18 mouse cellular contexts compared by ENCODE assay signal in the genomic region with DNA sequence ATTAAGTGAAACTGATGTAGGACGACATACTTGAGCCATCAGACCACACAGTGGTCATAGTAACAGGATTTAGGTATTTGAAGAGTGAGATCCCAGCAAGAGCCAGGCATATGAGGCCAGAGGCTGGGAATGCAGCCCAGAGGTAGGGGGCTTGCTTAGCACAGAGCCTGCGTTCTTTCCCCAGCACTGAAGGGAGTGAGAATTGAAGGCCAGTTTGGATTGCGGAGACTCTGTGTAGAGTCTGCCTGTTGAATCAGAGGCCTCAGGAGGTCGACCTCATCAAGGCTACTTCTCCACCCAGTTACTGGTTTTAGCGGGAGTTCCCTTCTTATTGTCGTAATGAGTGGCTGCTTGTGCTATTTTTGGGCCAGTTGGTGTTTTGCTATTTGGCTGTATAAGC. TPM values are rescaled to one million over a fixed set of nuclear protein-coding genes. Genes with fewer than 3 reads are reported as not detected.
A peak's percentile ranks its signal among the peaks of the same experiment; 100 is the strongest.
DNase-seq lines count a peak whose midpoint lies in the region; ATAC-seq and TF ChIP-seq lines count a peak whose summit lies in the region.
"Had no signal": no experiment of that assay in that cellular context is flagged by ENCODE, and none has a peak within 500 bp of the region (broad histone marks: within the 10 kb centered on the region; RNA-seq: fewer than 3 reads in every experiment).

No protein-coding gene starts in this region.

- peak; percentile 35 for DNase-seq in heart, embryonic 10.5 days (ENCODE audit: low spot score)
- no peak for DNase-seq in heart, adult 9 months (ENCODE audit: low spot score in 2 of 2)
- DNase-seq in liver = no peak
- no peak for DNase-seq in CH12.LX (ENCODE audit: extremely low read depth)
- DNase-seq in spleen, adult 12 weeks (ENCODE audit: low spot score) = no peak
- DNase-seq in right cerebral cortex, adult 18-20 months = no peak
- DNase-seq: adrenal gland, postnatal 14 days; cerebellum, adult 9-11 months; gastrocnemius, postnatal 36 days; kidney, postnatal 4 days; layer of hippocampus, postnatal 36 days; lung, postnatal 14 days; right cerebral cortex, postnatal 4 days had no signal

- TF ChIP-seq RAD21 in CH12.LX (IDR thresholded peaks at IDR 0.05; ENCODE audit: low read depth, low read length) = no peak

- H3K4me1 ChIP-seq in heart, embryonic 10.5 days = peaks cover 24% of the 10 kb centered on the region
- peaks cover 42% of the 10 kb centered on the region for H3K4me1 ChIP-seq in liver, embryonic 12.5 days
- peaks cover 6 to 31% of the 10 kb centered on the region in 2 experiments; a peak in 3 of 4 replicates for H3K4me1 ChIP-seq in CH12.LX (ENCODE audit: control insufficient read depth in 1 of 2, insufficient read depth in 2 of 2)
- H3K4me1 ChIP-seq in embryonic facial prominence, embryonic 15.5 days = 0 out of 2 replicates have a peak, but pooled peaks cover 6% of the 10 kb centered on the region
- H3K4me1 ChIP-seq: hindbrain, embryonic 13.5 days; midbrain, embryonic 12.5 days had no signal

- TF ChIP-seq EP300 in CH12.LX (IDR thresholded peaks at IDR 0.05; ENCODE audit: low read length) = no peak

- no peaks in the 10 kb centered on the region for H3K9me3 ChIP-seq in heart, embryonic 10.5 days
- H3K9me3 ChIP-seq in liver, embryonic 12.5 days (replicated peaks) = no peaks in the 10 kb centered on the region
- no peaks in the 10 kb centered on the region for H3K9me3 ChIP-seq in CH12.LX (replicated peaks; ENCODE audit: low read length)
- H3K9me3 ChIP-seq in embryonic facial prominence, embryonic 15.5 days (replicated peaks) = no peaks in the 10 kb centered on the region
- H3K9me3 ChIP-seq: hindbrain, embryonic 13.5 days; midbrain, embryonic 12.5 days had no signal

- TF ChIP-seq CTCF in CH12.LX (conservative IDR thresholded peaks at IDR 0.05 in 1 of 2, IDR thresholded peaks at IDR 0.05 in 1 of 2; ENCODE audit: low read depth in 2 of 2, low read length in 2 of 2) = no peak

- no peak overlapping the region for H3K4me3 ChIP-seq in heart, embryonic 10.5 days
- H3K4me3 ChIP-seq in liver, embryonic 12.5 days = no peak overlapping the region
- H3K4me3 ChIP-seq in CH12.LX (replicated peaks in 1 of 3; ENCODE audit: low read depth in 2 of 3, low read length in 2 of 3, poor library complexity in 1 of 3) = no peak overlapping the region
- no peak overlapping the region for H3K4me3 ChIP-seq in embryonic facial prominence, embryonic 15.5 days (replicated peaks)
- H3K4me3 ChIP-seq: hindbrain, embryonic 13.5 days; midbrain, embryonic 12.5 days had no signal

- WGBS in heart, embryonic 10.5 days = 68% methylated on average over 6 of the region's 6 CpGs
- WGBS in liver, embryonic 12.5 days (ENCODE audit: insufficient replicate concordance) = 66% methylated on average over 6 of the region's 6 CpGs
- WGBS in embryonic facial prominence, embryonic 15.5 days = 67% methylated on average over 6 of the region's 6 CpGs

- H3K36me3 ChIP-seq in heart, embryonic 10.5 days = peaks cover 14% of the 10 kb centered on the region
- peaks cover 84% of the 10 kb centered on the region for H3K36me3 ChIP-seq in liver, embryonic 12.5 days
- H3K36me3 ChIP-seq in CH12.LX (replicated peaks in 1 of 2; ENCODE audit: control insufficient read depth in 1 of 2, insufficient read depth in 1 of 2, low read length in 1 of 2) = peaks cover 49 to 80% of the 10 kb centered on the region in 2 experiments
- peaks cover 16% of the 10 kb centered on the region; the same call in 1 of the 2 replicates for H3K36me3 ChIP-seq in embryonic facial prominence, embryonic 15.5 days
- H3K36me3 ChIP-seq: hindbrain, embryonic 13.5 days had no signal

- ATAC-seq in liver, embryonic 12.5 days = no peak
- ATAC-seq in embryonic facial prominence, embryonic 15.5 days (ENCODE audit: insufficient number of reproducible peaks, low FRiP score, low TSS enrichment, low read depth) = no peak; the same call in 1 of the 2 replicates
- ATAC-seq: intestine, postnatal 0 days had no signal

- peaks cover 70% of the 10 kb centered on the region for H3K79me2 ChIP-seq in CH12.LX (replicated peaks; ENCODE audit: control insufficient read depth, extremely low read depth, insufficient read depth, poor library complexity, severe bottlenecking)

- no peak overlapping the region for H3K9ac ChIP-seq in liver, embryonic 12.5 days
- H3K9ac ChIP-seq in CH12.LX (ENCODE audit: insufficient read depth, low read depth) = no peak overlapping the region
- no peak overlapping the region for H3K9ac ChIP-seq in embryonic facial prominence, embryonic 15.5 days
- H3K9ac ChIP-seq: hindbrain, embryonic 13.5 days; midbrain, embryonic 12.5 days had no signal

- no peak overlapping the region for H3K4me2 ChIP-seq in liver, embryonic 12.5 days
- 0 out of 2 replicates have a peak overlapping the region, but pooled peaks have one; percentile 7 for H3K4me2 ChIP-seq in CH12.LX (ENCODE audit: insufficient read depth, low read depth, poor library complexity, severe bottlenecking)
- H3K4me2 ChIP-seq in embryonic facial prominence, embryonic 15.5 days (replicated peaks) = no peak overlapping the region
- H3K4me2 ChIP-seq: hindbrain, embryonic 13.5 days; midbrain, embryonic 12.5 days had no signal

- no peaks in the 10 kb centered on the region for H3K27me3 ChIP-seq in heart, embryonic 10.5 days (ENCODE audit: insufficient read depth, poor library complexity, severe bottlenecking)
- no peaks in the 10 kb centered on the region for H3K27me3 ChIP-seq in liver, embryonic 12.5 days (replicated peaks)
- no peaks in the 10 kb centered on the region for H3K27me3 ChIP-seq in CH12.LX (replicated peaks)
- no peaks in the 10 kb centered on the region for H3K27me3 ChIP-seq in embryonic facial prominence, embryonic 15.5 days
- H3K27me3 ChIP-seq: hindbrain, embryonic 13.5 days; midbrain, embryonic 12.5 days had no signal

- TF ChIP-seq POLR2A in CH12.LX (IDR thresholded peaks at IDR 0.05; ENCODE audit: low read depth, low read length) = no peak

- in situ Hi-C loops in CH12.LX (cut with MboI; ENCODE audit: low pct_ligation_motif_present, low pct_unique_long_range_greater_than_20kb, low sequenced_read_pairs) = no loop called here

- peak overlapping the region; percentile 37; the same call in 1 of the 2 replicates for H3K27ac ChIP-seq in heart, embryonic 10.5 days
- H3K27ac ChIP-seq in liver, embryonic 12.5 days = peak overlapping the region; percentile 36; the same call in 1 of the 2 replicates
- no peak overlapping the region for H3K27ac ChIP-seq in CH12.LX (ENCODE audit: insufficient read depth, low read depth)
- 0 out of 2 replicates have a peak overlapping the region, but pooled peaks have one; percentile 34 for H3K27ac ChIP-seq in embryonic facial prominence, embryonic 15.5 days (replicated peaks)
- H3K27ac ChIP-seq: hindbrain, embryonic 13.5 days; midbrain, embryonic 12.5 days had no signal

- dilution Hi-C loops in CH12.LX (cut with MboI; ENCODE audit: extremely low pct_ligation_motif_present, extremely low pct_unique_long_range_greater_than_20kb, low sequenced_read_pairs) = no loop called here

TF ChIP-seq in CH12.LX, 34 proteins besides CTCF, POLR2A, EP300 and RAD21:
- TF ChIP-seq ZNF384 (IDR thresholded peaks at IDR 0.05; ENCODE audit: low read depth, low read length) = no peak
- TF ChIP-seq SIN3A (IDR thresholded peaks at IDR 0.05; ENCODE audit: low read length) = no peak
- no peak for TF ChIP-seq CHD1 (IDR thresholded peaks at IDR 0.05; ENCODE audit: low read depth, low read length)
- no peak for TF ChIP-seq CHD2 (IDR thresholded peaks at IDR 0.05; ENCODE audit: low read length)
- TF ChIP-seq USF2 (conservative IDR thresholded peaks at IDR 0.05; ENCODE audit: low read depth, low read length) = no peak
- TF ChIP-seq GABPA (IDR thresholded peaks at IDR 0.05; ENCODE audit: insufficient replicate concordance, low read depth, low read length) = no peak
- no peak for TF ChIP-seq NRF1 (IDR thresholded peaks at IDR 0.05; ENCODE audit: low read depth, low read length)
- no peak for TF ChIP-seq E2F4 (IDR thresholded peaks at IDR 0.05; ENCODE audit: insufficient replicate concordance, low read depth, low read length)
- TF ChIP-seq TCF12 (IDR thresholded peaks at IDR 0.05; ENCODE audit: low read depth, low read length) = no peak
- TF ChIP-seq SMC3 (IDR thresholded peaks at IDR 0.05; ENCODE audit: low read depth, low read length) = no peak
- no peak for TF ChIP-seq MEF2A (IDR thresholded peaks at IDR 0.05; ENCODE audit: borderline replicate concordance, low read depth, low read length)
- TF ChIP-seq USF1 (IDR thresholded peaks at IDR 0.05; ENCODE audit: low read depth, low read length) = no peak

RNA-seq across cellular contexts. Expression of a gene that starts 25.9 kb away (rescaled TPM):
- polyA plus RNA-seq in heart, embryonic 10.5 days (2016; fragmentation: Nextera tagmentation; extraction: Ambion mirVana) = 11.0 and 12.0 TPM in 2 replicates
- 9.5 and 9.9 TPM in 2 replicates for polyA plus RNA-seq in liver, embryonic 12.5 days (2016; fragmentation: Nextera tagmentation; extraction: Ambion mirVana)
- total RNA-seq in CH12.LX (2012; rRNA removed) (12.8 and 19.2 TPM in 2 replicates), CH12.LX (2014; rRNA removed) (23.5 TPM in 2 replicates)
- 15.8 and 20.9 TPM in 2 replicates for polyA plus RNA-seq in CH12.LX (2012; ENCODE audit: insufficient read length, low read depth)
- 17.0 and 18.8 TPM in 2 replicates for polyA plus RNA-seq in embryonic facial prominence, embryonic 15.5 days (2015; fragmentation: Nextera tagmentation; extraction: Ambion mirVana)

RNA-seq across cellular contexts. Expression of a gene that starts 35.5 kb away (rescaled TPM):
- 2.2 and 2.9 TPM in 2 replicates for polyA plus RNA-seq in heart, embryonic 10.5 days (2016; fragmentation: Nextera tagmentation; extraction: Ambion mirVana)
- polyA plus RNA-seq in liver, embryonic 12.5 days (2016; fragmentation: Nextera tagmentation; extraction: Ambion mirVana) = 2.2 and 2.3 TPM in 2 replicates
- total RNA-seq in CH12.LX (2012; rRNA removed) (1.4 and 2.7 TPM in 2 replicates), CH12.LX (2014; rRNA removed) (2.8 and 3.1 TPM in 2 replicates)
- polyA plus RNA-seq in CH12.LX (2012; ENCODE audit: insufficient read length, low read depth) = 1.0 and 1.1 TPM in 2 replicates
- 4.6 and 5.0 TPM in 2 replicates for polyA plus RNA-seq in embryonic facial prominence, embryonic 15.5 days (2015; fragmentation: Nextera tagmentation; extraction: Ambion mirVana)

RNA-seq across cellular contexts. Expression of a gene that starts 47.7 kb away (rescaled TPM):
- 9.0 and 11.8 TPM in 2 replicates for polyA plus RNA-seq in heart, embryonic 10.5 days (2016; fragmentation: Nextera tagmentation; extraction: Ambion mirVana)
- 7.1 and 8.4 TPM in 2 replicates for polyA plus RNA-seq in liver, embryonic 12.5 days (2016; fragmentation: Nextera tagmentation; extraction: Ambion mirVana)
- total RNA-seq in CH12.LX (2012; rRNA removed) (6.3 and 7.5 TPM in 2 replicates), CH12.LX (2014; rRNA removed) (3.8 and 5.2 TPM in 2 replicates)
- 4.8 and 6.0 TPM in 2 replicates for polyA plus RNA-seq in CH12.LX (2012; ENCODE audit: insufficient read length, low read depth)
- polyA plus RNA-seq in embryonic facial prominence, embryonic 15.5 days (2015; fragmentation: Nextera tagmentation; extraction: Ambion mirVana) = 6.8 and 7.4 TPM in 2 replicates
